Mouse (Mus musculus) cortical plate, adult 2 months (tissue): ENCODE data around the gene Bmper. TPM values are rescaled to one million over a fixed set of nuclear protein-coding genes. Genes with fewer than 3 reads are reported as not detected.

Source experiments
- H3K27ac ChIP-seq: fragments of 200-500 bp; 2 replicates; pipeline ENCODE4 v1.5.1; 2012; ENCODE audit warnings: low read length, control low read depth, inconsistent platforms; ENCODE audit not compliant: insufficient read depth
- H3K4me1 ChIP-seq: fragments of 200-500 bp; 2 replicates; pipeline ENCODE4 v1.6.1; 2011; ENCODE audit warnings: low read length; ENCODE audit not compliant: control insufficient read depth, insufficient read depth
- H3K4me3 ChIP-seq: fragments of 200-500 bp; 2 replicates; pipeline ENCODE4 v1.5.1; 2011; ENCODE audit warnings: mild to moderate bottlenecking, low read length, control low read depth; ENCODE audit not compliant: insufficient read depth
- CTCF ChIP-seq: fragments of 200-500 bp; IDR thresholded peaks from 2 replicates; pipeline ENCODE4 v1.5.1; 2011; ENCODE audit warnings: mild to moderate bottlenecking, control low read depth, low read length; ENCODE audit not compliant: insufficient read depth; ENCODE audit errors: extremely low read depth
- POLR2A ChIP-seq: fragments of 200-500 bp; IDR thresholded peaks from 2 replicates; pipeline ENCODE4 v1.6.1; 2011; ENCODE audit warnings: mild to moderate bottlenecking, low read length, control low read depth; ENCODE audit not compliant: insufficient read depth; ENCODE audit errors: extremely low read depth
- polyA plus RNA-seq: library from polyadenylated mRNA; depleted of rRNA; stranded (reverse); fragments of >200 nt; gene quantifications from 2 replicates; pipeline ENCODE4 v1.2.3, GENCODE M21; 2012

The Bmper gene
- polyA plus RNA-seq, 1 experiment, result 5.9 TPM

DNA sequence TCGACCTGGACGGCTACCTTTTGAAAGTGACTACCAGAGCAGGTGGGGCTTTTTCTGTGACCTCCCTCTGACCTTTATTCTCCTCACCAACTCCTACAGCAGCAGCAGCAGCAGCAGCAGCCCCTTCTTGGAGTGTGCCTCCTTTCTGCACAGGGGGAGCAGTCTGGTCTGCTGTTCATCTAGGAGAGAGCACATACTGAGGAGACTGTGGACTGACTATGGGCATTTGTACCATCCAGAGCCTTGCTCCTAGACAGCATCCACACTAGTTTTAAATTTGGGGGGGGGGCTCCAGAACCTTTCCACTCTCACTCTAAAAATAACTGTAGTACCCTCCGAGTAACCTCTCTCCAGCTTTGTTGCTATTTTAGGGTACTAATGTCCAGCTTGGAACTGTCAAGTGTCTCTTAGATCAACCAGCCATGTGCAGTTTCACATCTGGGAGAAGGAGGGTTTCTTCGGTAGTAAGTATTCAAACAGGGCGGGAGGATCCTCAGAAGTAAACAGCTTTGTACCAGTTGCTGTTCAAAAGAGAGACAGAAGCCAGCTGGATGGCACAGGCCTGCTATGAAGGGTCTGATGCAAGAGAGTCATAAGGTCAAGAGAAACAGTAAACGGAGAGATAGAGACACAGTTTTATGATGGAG lies 176.9 kb downstream of the Bmper start:
- TF ChIP-seq POLR2A, result no peak
- no peak for TF ChIP-seq CTCF
- Histone ChIP-seq H3K4me3 (no peak overlapping the region), H3K4me1 (no peaks in the 10 kb centered on the region), H3K27ac (no peak overlapping the region)

DNA sequence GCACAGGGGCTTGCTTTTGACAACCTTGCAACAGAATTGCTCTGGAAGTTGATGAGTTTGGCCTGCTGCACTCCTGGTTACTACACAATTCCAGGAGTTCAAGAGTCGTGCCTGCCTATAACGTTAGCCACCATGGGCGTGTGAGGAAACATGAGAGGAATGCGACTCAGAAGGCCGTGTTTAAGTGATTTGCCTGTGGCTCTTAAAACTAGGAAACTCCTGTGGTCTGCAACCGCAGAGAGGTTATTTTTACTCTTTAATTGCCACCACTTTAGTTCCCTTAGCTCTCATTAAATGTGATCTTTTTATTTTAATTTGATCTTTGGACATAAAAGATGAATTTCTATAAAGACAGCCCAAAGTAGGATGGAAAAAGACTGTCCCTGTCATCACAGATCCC lies 184.5 kb downstream of the Bmper start:
- Histone ChIP-seq H3K4me3 (no peak overlapping the region), H3K4me1 (no peaks in the 10 kb centered on the region)

DNA sequence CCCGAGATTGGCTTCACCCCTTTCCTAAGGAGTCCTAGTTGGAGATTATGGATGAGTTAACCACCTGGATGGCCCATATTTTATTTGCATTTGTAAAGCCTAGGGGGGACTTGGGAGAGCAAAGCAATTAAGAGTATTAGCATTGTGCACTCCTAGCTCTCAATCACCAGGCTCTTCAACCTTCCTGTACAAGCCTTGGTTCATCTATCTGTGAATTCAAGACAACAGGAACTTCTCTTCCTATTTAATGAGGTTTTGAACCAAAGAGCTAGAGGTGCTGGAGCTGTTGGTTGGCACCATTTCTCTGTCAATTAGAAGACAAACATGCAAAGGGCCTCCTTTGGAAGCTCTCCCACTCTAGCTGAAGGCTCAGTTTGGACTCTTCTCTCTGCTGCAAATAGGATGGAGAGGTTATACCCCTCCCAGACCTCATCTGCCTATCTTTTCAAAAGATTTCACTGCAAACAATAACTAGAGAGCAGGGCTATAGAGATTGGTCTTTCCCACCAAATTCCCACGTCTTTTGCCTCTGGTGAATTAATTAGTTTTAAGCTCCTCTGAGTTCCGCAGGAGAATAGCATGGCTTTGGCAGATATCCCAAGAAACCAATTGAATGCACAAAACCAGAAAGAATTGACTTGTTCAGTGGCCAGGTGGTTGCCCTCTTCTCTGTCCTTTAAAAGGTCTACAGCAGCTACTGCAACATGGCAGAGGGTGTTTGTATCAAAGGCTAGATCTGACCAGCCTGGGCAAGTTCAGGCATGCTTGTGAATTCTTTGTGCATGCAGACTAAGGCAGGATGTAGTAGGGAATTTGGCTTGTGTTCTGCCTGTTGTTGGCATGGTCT lies 185.3 kb downstream of the Bmper start:
- no peak overlapping the region for H3K27ac ChIP-seq
- TF ChIP-seq POLR2A (no peak), CTCF (no peak)
- H3K4me3 ChIP-seq, result no peak overlapping the region
- H3K4me1 ChIP-seq, result no peaks in the 10 kb centered on the region

More for the DNA sequence above, 184.5 kb downstream of the Bmper start:
- TF ChIP-seq POLR2A (no peak), CTCF (no peak)
- no peak overlapping the region for H3K27ac ChIP-seq

DNA sequence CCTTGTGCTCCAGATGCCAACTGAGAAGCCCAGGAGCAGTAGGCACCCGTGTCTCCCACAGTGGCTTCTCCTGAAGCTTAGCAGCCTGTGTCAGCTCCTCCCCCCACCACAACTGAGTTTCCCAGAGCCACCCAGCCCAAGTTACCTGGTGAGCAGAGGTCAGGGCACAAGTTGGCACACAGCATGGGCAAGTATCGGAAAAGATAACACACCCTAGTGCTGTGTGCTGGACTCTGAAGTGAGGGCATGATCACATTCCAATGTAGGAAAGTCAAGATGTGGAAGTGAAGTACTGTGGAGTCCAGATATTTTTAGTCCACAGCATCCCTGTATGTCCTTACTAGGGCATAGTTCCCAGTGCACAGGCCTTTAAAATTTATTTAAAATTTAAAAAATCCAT lies 187.7 kb downstream of the Bmper start:
- Histone ChIP-seq H3K4me3 (no peak overlapping the region), H3K27ac (no peak overlapping the region), H3K4me1 (no peaks in the 10 kb centered on the region)
- TF ChIP-seq CTCF (no peak), POLR2A (no peak)

DNA sequence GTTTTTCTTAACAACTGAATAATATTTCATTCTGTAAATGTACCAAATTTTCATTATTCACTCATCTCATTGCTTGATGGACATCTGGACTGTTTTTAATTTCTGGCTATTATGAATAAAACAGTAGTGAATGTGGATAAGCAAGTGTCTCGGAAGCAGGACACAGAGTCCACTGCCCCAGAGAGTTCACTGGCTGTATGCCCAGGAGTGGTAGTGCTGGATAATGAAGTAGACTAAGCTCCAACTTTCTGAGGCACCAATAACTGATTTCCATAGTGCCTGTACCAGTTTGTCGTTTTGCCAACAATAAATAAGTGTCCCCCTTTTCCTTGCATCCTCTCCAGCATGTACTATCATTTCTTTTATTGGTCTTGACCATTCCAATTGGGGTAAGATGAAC lies 190.1 kb downstream of the Bmper start:
- Histone ChIP-seq H3K27ac (no peak overlapping the region), H3K4me3 (no peak overlapping the region), H3K4me1 (no peaks in the 10 kb centered on the region)
- TF ChIP-seq CTCF (no peak), POLR2A (no peak)

DNA sequence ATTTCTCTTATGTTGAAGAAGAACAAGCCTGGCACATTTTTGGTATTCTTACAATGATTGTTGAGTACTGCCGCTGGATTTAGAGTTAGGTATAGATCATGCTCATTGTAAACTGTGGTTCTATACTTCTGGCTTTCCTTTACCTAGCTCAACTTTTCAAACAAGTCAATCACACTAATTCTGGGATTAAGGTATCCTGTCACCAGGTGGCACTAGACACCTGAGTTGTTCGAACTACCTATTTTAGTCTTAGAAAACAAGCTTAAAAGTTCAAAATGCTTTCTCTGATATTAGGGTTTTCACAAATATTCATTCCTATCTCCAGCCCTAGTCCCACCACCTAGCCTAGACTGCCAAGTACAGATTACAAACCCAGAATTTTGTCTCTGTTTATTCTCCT lies 196.2 kb downstream of the Bmper start:
- Histone ChIP-seq H3K4me3 (no peak overlapping the region), H3K27ac (no peak overlapping the region), H3K4me1 (no peaks in the 10 kb centered on the region)
- TF ChIP-seq POLR2A (no peak), CTCF (no peak)

DNA sequence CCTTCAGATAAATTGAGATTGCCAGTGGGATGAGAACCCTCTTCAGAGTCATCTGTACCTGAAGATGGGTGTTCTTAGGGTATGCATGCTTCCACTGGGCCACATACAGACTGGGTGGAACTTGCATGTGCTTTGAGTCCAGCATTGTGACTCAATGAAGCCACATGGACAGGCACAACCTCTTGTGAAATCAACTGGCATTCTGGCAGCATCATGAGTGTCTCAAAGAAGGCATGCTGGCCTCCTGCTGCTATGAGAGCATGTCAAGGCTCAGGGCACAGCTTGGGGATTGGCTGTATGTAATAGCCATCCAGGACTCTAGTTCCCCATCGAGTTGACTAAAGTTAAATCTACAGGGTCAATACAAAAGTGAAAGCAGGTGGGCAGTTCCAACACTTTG lies 200.9 kb downstream of the Bmper start:
- no peak for TF ChIP-seq CTCF
- TF ChIP-seq POLR2A, result no peak
- H3K4me3 ChIP-seq, result no peak overlapping the region
- H3K27ac ChIP-seq, result no peak overlapping the region
- H3K4me1 ChIP-seq, result no peaks in the 10 kb centered on the region

DNA sequence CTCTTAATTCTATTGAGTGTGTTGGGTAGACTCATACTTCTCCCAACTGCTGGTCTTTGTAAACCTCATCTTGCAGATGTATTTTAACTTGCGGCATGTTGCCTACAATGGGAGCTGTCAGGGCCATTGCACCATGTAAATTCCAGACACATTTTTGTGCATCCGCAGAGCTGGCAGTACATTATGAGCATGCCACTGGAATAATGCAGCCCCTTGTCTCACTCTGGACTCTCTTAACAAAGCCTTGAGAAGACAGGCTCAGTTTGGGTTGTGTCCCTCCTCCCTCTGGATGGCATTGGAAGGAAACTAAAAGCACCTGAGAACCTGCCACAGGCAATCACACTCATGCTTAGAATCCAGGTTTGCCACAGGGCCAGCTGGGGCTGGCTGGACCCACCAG lies 209.8 kb downstream of the Bmper start:
- Histone ChIP-seq H3K4me3 (no peak overlapping the region), H3K27ac (no peak overlapping the region), H3K4me1 (no peaks in the 10 kb centered on the region; the same call in none of the 2 replicates)
- TF ChIP-seq POLR2A, result no peak
- TF ChIP-seq CTCF, result no peak

DNA sequence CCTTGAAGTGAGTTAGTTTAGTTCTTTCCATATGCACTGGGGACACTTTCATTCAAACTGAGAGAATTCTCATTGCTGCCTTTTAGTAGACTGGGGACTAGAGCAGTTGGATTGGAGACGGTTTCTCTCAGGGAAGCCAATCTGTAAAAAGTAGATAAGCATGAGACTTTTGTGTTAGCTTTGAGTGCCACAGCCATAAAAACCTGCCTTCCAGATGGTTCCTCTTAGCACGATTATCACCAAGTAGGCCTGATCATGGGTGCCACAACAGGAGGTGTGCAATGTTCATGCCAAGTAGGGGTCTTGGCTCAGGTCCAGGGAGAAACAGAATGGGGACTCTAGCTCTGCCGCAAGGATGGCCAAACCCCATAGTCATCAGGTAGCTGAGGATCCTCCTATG lies 210.4 kb downstream of the Bmper start:
- no peak overlapping the region for H3K27ac ChIP-seq
- TF ChIP-seq POLR2A, result no peak
- TF ChIP-seq CTCF, result no peak
- H3K4me3 ChIP-seq, result no peak overlapping the region
- H3K4me1 ChIP-seq, result no peaks in the 10 kb centered on the region; the same call in none of the 2 replicates

DNA sequence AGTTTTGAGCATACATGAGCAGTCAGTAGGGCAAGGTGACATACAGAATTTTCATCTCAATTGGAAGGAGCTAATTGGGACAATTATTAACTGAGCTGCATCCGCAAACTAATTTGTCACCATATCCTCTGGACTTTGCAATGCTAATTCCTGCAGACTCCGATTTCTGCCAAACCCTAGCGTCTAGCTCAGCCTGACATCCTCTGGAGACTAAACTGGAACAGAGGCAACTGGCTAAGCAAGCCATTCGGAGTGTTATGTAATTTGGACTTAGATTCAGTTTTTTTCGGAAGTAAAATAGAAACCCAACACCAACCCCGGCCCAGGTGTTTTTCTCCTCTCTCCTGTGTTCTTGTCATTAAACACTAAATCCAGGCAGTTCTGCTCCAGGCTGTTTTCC lies 213.9 kb downstream of the Bmper start:
- Histone ChIP-seq H3K27ac (no peak overlapping the region), H3K4me1 (no peaks in the 10 kb centered on the region; the same call in 1 of the 2 replicates), H3K4me3 (no peak overlapping the region)
- no peak for TF ChIP-seq CTCF
- no peak for TF ChIP-seq POLR2A
